9 mouse cellular contexts compared by ENCODE assay signal in genomic region chr7:37566019-37566418, GRCm38 (mm10).
DNase-seq lines count a peak whose midpoint lies in the region; ATAC-seq and TF ChIP-seq lines count a peak whose summit lies in the region.
"Had no signal": no experiment of that assay in that cellular context is flagged by ENCODE, and none has a peak within 500 bp of the region (broad histone marks: within the 10 kb centered on the region; RNA-seq: fewer than 3 reads in every experiment).

No protein-coding gene starts in this region.

- H3K27ac ChIP-seq in gastrocnemius, adult 2 months = no peak overlapping the region; the same call in 1 of the 2 replicates
- no peak overlapping the region for H3K27ac ChIP-seq in lung, postnatal 0 days (ENCODE audit: low read length)
- peak overlapping the region; percentile 53; the same call in 1 of the 2 replicates for H3K27ac ChIP-seq in stomach, postnatal 0 days (replicated peaks)

- TF ChIP-seq CTCF in gastrocnemius, adult 2 months (IDR thresholded peaks at IDR 0.05) = no peak
- no peak for TF ChIP-seq CTCF in lung, postnatal 0 days (IDR thresholded peaks at IDR 0.05)
- TF ChIP-seq CTCF in stomach, postnatal 0 days (IDR thresholded peaks at IDR 0.05; ENCODE audit: low read depth) = no peak

- peak; percentile 47 for ATAC-seq in lung, postnatal 0 days
- no peak for ATAC-seq in stomach, postnatal 0 days (ENCODE audit: low FRiP score, low TSS enrichment)

- H3K4me3 ChIP-seq in gastrocnemius, adult 2 months = peak overlapping the region; percentile 43
- no peak overlapping the region for H3K4me3 ChIP-seq in lung, postnatal 0 days (ENCODE audit: low read depth, low read length)
- H3K4me3 ChIP-seq in stomach, postnatal 0 days (ENCODE audit: low read depth, low read length) = no peak overlapping the region

- H3K4me2 ChIP-seq in lung, postnatal 0 days (replicated peaks; ENCODE audit: low read depth, low read length) = peak overlapping the region; percentile 14; the same call in 1 of the 2 replicates
- peak overlapping the region; percentile 15; the same call in 1 of the 2 replicates for H3K4me2 ChIP-seq in stomach, postnatal 0 days (replicated peaks; ENCODE audit: low read depth)

- WGBS in lung, postnatal 0 days = 7% methylated on average over 9 of the region's 9 CpGs
- WGBS in stomach, postnatal 0 days = 17% methylated on average over 9 of the region's 9 CpGs

- intact Hi-C loops in gastrocnemius, adult 2 months (cut with DNase I) = no loop called here
- intact Hi-C loops in gastrocnemius, postnatal 36 days (cut with DNase I) = no loop called here

- H3K9me3 ChIP-seq in lung, postnatal 0 days (ENCODE audit: low read length) = no peaks in the 10 kb centered on the region
- H3K9me3 ChIP-seq in stomach, postnatal 0 days (ENCODE audit: control insufficient read depth, low read length) = no peaks in the 10 kb centered on the region

- H3K4me1 ChIP-seq in lung, postnatal 0 days (ENCODE audit: insufficient read depth, low read depth, low read length) = peaks cover 3% of the 10 kb centered on the region; the same call in 1 of the 2 replicates
- H3K4me1 ChIP-seq in stomach, postnatal 0 days (replicated peaks; ENCODE audit: control insufficient read depth, insufficient read depth) = no peaks in the 10 kb centered on the region

- TF ChIP-seq EP300 in lung, postnatal 0 days (IDR thresholded peaks at IDR 0.05) = no peak
- TF ChIP-seq EP300 in stomach, postnatal 0 days (optimal IDR thresholded peaks at IDR 0.05) = no peak

- H3K9ac ChIP-seq in lung, postnatal 0 days (replicated peaks; ENCODE audit: low read depth) = no peak overlapping the region
- H3K9ac ChIP-seq in stomach, postnatal 0 days (ENCODE audit: low read length) = no peak overlapping the region

- no peaks in the 10 kb centered on the region for H3K27me3 ChIP-seq in lung, postnatal 0 days (replicated peaks; ENCODE audit: insufficient read depth, low read length)
- no peaks in the 10 kb centered on the region for H3K27me3 ChIP-seq in stomach, postnatal 0 days (ENCODE audit: control insufficient read depth, insufficient read depth, low read length)

- H3K36me3 ChIP-seq in lung, postnatal 0 days (ENCODE audit: insufficient read depth, low read length) = no peaks in the 10 kb centered on the region
- no peaks in the 10 kb centered on the region for H3K36me3 ChIP-seq in stomach, postnatal 0 days (ENCODE audit: control insufficient read depth, insufficient read depth, low read length)

- DNase-seq in gastrocnemius, adult 2 months = no peak
- DNase-seq in gastrocnemius, postnatal 36 days = no peak
- DNase-seq in lung, postnatal 0 days (ENCODE audit: low spot score) = peak; percentile 48
- no peak for DNase-seq in lung, postnatal 25 days (ENCODE audit: low spot score)
- peak; percentile 43 to 59 for DNase-seq in lung, postnatal 4 days
- no peak for DNase-seq in stomach, postnatal 0 days (ENCODE audit: low spot score)
- DNase-seq in cerebellum, postnatal 25 days = no peak
- no peak for DNase-seq in urinary bladder, adult 2 months (ENCODE audit: low spot score)
- DNase-seq: right cerebral cortex, postnatal 14 days had no signal

Comparison
In these comparisons a context has a peak if more than half of its experiments do, and no peak if none do; other contexts are left out.
1. DNase-seq: peak in lung, postnatal 0 days (single experiment) and lung, postnatal 4 days (2 of 2); none in gastrocnemius, adult 2 months (single experiment), gastrocnemius, postnatal 36 days (0 of 2), lung, postnatal 25 days (single experiment), stomach, postnatal 0 days (single experiment), cerebellum, postnatal 25 days (0 of 2) and urinary bladder, adult 2 months (single experiment).